Mouse (Mus musculus) thymus, adult 2 months (tissue): ENCODE measurements at regions not wholly inside any gene's neighbourhood (a gene's known extent, or its start where the extent isn't known, plus 50 kb on each side); places are given as distances from the start of the nearest gene placed in this dataset.

Experiments
- CTCF ChIP-seq: fragments of 200-500 bp; IDR thresholded peaks from 2 replicates; pipeline ENCODE4 v1.5.1; 2012; ENCODE audit warnings: mild to moderate bottlenecking, control low read depth, low read length, moderate library complexity, borderline replicate concordance; ENCODE audit not compliant: control insufficient read depth, poor library complexity, insufficient read depth; ENCODE audit errors: extremely low read depth
- POLR2A ChIP-seq: fragments of 200-500 bp; IDR thresholded peaks from 2 replicates; pipeline ENCODE4 v1.6.1; 2012; ENCODE audit warnings: mild to moderate bottlenecking, low read length, control low read depth, moderate library complexity; ENCODE audit not compliant: control insufficient read depth, poor library complexity, insufficient read depth; ENCODE audit errors: extremely low read depth

DNA sequence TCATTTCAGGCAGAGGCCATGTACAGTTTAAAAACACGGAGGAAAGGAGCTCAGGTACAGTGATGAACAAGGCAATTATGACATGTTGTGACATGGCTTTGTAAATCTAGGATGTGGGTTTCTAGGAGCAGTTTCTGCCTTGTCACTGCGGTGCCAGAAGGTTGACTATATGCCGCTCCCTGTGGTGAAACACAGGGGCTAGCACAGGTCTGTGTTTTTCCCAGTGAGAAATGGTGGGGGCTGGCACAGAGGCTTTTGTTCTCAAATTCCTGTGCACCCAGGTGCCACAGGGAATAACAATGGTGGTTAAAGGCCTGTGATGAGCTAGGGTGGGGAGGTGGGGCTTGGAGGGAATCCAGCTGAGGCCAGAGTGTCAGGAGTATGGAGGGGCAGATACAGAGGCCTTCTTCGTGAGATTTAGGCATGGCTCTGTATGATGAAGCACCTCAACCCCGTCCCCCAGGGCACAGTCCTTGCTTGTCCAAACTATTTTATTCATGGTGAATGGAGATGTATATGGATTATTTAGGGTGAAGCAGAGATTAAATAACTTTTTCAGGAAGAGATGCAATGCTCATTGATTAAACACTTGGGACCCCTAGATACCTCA is 80.0 kb upstream of the Inhba start:
- TF ChIP-seq CTCF (no peak), POLR2A (no peak)
